Mouse (Mus musculus): ENCODE data around the gene Hira. TPM values are rescaled to one million over a fixed set of nuclear protein-coding genes. Genes with fewer than 3 reads are reported as not detected.
"Not testable (repeated sequence)": the region's sequence is repeated elsewhere in the genome, so short reads cannot be mapped to it uniquely, and the experiment has no call there.

The Hira gene
- polyA plus RNA-seq, 1 experiment from 2014 or later: 17.9 TPM

DNA sequence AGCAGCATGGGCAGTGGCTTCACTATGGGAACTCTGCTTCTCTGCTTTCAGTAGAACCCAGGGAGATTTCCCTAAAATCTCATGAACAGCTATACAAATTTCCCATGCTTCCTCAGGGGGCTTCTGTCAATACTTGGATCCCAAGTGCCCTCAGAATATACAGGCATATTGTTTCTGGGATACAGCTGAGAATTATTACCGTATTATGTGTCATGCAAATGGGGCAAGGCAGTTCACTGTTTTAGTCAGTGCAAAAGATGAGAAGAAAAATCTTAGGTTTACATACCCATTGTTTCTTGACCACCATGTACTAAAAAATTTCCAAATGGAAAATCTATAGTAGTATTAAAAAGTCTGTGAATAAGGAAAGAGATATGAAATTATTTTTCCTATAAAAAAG is 126.9 kb downstream of the Hira start:
- H3K9ac ChIP-seq: no peak overlapping the region
- no peaks in the 10 kb centered on the region for H3K27me3 ChIP-seq
- no peak for ATAC-seq (ENCODE audit: low read depth)
- H3K36me3 ChIP-seq: no peaks in the 10 kb centered on the region
- no peaks in the 10 kb centered on the region for H3K9me3 ChIP-seq
- 82% methylated on average over 1 of the region's 1 CpGs for WGBS
- H3K27ac ChIP-seq (replicated peaks): no peak overlapping the region
- H3K4me1 ChIP-seq (replicated peaks): no peaks in the 10 kb centered on the region
- no peak overlapping the region for H3K4me2 ChIP-seq
- H3K4me3 ChIP-seq: no peak overlapping the region

DNA sequence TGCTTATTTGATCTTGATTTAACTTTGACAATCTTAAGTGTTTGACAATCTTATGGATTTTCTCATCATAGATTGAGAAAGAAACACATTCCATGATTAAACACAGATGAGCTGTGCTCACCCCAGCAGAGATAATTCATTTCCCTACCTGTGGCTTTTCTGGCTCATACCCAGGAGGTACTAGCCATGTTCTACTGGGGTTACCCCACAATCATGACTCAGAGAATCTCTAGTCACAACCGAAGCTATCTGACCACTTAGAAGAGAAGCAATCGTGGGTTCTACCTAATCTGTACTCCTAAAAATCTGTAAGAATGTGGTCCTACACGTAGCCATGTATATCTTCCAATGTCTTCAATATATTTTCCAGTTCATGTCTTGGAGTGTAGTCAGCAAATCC is 128.5 kb downstream of the Hira start:
- Histone ChIP-seq H3K36me3 (no peaks in the 10 kb centered on the region), H3K4me3 (no peak overlapping the region), H3K9me3 (no peaks in the 10 kb centered on the region), H3K4me2 (no peak overlapping the region), H3K27me3 (no peaks in the 10 kb centered on the region), H3K9ac (no peak overlapping the region), H3K4me1 (replicated peaks) (no peaks in the 10 kb centered on the region), H3K27ac (replicated peaks) (no peak overlapping the region)
- no peak for ATAC-seq (ENCODE audit: low read depth)
- WGBS: 77% methylated on average over 3 of the region's 3 CpGs

DNA sequence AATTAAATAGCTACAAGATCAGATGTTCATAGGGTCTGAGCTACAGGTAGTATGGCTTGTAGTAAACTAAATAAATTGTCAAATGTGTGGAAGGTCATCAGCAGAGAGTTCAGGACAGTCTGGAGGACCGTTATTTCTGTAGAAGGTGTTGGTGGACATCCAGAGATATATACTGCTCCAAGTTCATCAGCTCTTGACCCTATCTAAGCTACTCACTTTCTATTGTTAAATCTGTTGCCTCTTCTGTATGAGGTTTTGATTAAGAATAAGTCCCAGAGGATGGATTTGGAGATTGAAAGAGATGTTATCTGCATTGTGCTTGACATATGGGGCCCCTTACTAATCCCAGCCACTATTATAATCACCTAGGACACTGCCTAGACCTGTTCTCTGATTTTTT is 129.9 kb downstream of the Hira start:
- 74% methylated on average over 1 of the region's 1 CpGs for WGBS
- Histone ChIP-seq H3K27me3 (no peaks in the 10 kb centered on the region), H3K9me3 (no peaks in the 10 kb centered on the region), H3K9ac (no peak overlapping the region), H3K36me3 (no peaks in the 10 kb centered on the region), H3K27ac (replicated peaks) (no peak overlapping the region), H3K4me3 (no peak overlapping the region), H3K4me2 (no peak overlapping the region), H3K4me1 (replicated peaks) (no peaks in the 10 kb centered on the region)
- no peak for ATAC-seq (ENCODE audit: low read depth)

DNA sequence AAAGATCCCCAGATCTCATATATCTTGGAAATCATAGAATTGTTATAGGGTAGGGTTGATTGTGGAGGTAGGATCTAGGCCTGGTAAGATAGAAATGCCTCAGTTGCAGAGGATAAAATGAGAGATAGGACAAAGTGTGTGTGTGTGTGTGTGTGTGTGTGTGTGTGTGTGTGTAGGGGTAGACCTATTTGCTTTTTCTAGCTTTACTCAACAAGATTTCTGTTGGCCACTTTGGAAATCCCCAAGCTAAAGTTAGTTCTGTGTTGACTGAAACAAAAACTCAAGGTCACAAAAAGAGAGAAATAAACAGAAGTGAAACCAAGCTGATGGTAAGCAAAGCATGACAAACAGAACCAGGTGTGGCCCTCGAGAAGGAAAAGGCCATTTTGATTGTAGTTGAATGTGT is 130.4 kb downstream of the Hira start:
- H3K36me3 ChIP-seq: not testable (repeated sequence)

DNA sequence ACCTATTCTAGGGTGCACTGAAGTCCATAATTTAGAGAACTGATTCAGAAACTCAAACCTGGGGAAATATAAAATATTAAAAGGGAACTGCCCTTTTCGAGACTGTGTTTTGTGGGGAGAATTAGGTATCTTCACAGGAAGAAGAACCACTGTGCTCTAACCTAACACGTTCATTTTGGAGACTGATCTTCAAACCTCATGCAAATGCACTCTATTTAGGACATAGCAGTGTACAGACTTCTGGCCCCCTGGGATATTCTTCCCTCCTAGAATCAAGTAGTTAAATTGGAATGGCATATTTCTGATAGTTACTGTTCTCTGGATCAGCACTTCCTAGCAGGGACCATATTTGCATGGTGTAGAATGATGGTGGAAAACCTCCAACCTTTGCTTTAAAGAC is 133.9 kb downstream of the Hira start:
- Histone ChIP-seq H3K27ac (replicated peaks) (no peak overlapping the region), H3K4me1 (replicated peaks) (no peaks in the 10 kb centered on the region), H3K9me3 (no peaks in the 10 kb centered on the region), H3K36me3 (no peaks in the 10 kb centered on the region), H3K9ac (no peak overlapping the region), H3K27me3 (no peaks in the 10 kb centered on the region), H3K4me2 (no peak overlapping the region), H3K4me3 (no peak overlapping the region)
- no peak for ATAC-seq (ENCODE audit: low read depth)
- WGBS: 74% methylated on average over 2 of the region's 2 CpGs

More for the DNA sequence above, 130.4 kb downstream of the Hira start:
- WGBS: 79% methylated on average over 1 of the region's 1 CpGs
- H3K4me3 ChIP-seq; H3K27ac ChIP-seq (replicated peaks); ATAC-seq (ENCODE audit: low read depth); H3K4me1 ChIP-seq (replicated peaks); H3K9ac ChIP-seq; H3K27me3 ChIP-seq; H3K4me2 ChIP-seq; H3K9me3 ChIP-seq: not testable (repeated sequence)

DNA sequence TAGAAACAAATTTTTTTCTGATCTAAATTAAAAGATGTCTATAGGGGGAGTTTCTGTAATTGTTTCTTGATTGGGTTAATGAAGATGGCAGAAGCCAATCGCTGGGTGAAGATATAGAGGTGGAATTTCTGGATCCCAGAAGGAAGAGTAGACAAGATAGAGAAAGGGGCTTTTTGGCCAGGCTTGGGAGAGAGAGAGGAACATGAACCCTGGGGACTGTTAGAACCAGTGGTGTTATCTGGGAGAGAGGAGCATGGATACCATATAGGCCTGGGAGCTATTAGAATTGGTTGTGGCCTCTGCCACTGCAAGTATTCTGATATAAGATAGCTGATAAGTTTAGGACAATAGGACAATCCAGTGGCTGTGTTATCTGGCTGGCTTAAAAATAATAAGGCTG is 136.7 kb downstream of the Hira start:
- Histone ChIP-seq H3K9ac (no peak overlapping the region), H3K4me2 (no peak overlapping the region), H3K27me3 (no peaks in the 10 kb centered on the region), H3K4me1 (replicated peaks) (no peaks in the 10 kb centered on the region), H3K9me3 (no peaks in the 10 kb centered on the region), H3K27ac (replicated peaks) (no peak overlapping the region), H3K4me3 (no peak overlapping the region), H3K36me3 (no peaks in the 10 kb centered on the region)
- no peak for ATAC-seq (ENCODE audit: low read depth)
- 84% methylated on average over 1 of the region's 1 CpGs for WGBS

DNA sequence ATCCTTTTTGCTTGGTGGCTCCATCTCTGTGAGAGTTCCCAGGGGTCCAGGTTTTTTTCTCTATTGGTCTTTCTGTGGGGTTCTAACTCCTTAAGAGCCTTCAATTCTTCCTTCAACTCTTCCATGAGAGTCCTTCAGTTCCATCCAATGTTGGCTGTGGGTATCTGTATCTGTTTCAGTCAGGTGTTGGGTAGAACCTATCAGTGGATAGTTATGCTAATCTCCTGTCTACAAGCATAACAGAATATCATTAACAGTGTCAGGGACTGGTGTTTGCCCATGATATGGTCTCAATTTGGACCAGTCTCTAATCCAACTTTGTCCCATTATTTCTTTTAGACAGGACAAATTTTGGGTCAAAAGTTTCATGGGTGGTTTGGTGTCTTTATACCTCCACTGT is 137.8 kb downstream of the Hira start:
- Histone ChIP-seq H3K9ac (no peak overlapping the region), H3K27me3 (no peaks in the 10 kb centered on the region), H3K4me3 (no peak overlapping the region), H3K4me2 (no peak overlapping the region), H3K36me3 (no peaks in the 10 kb centered on the region), H3K27ac (replicated peaks) (no peak overlapping the region), H3K4me1 (replicated peaks) (no peaks in the 10 kb centered on the region), H3K9me3 (no peaks in the 10 kb centered on the region)
- no peak for ATAC-seq (ENCODE audit: low read depth)

Other genes with a start within 250 kb of the Hira start
- 163 and 189 TPM in 2 replicates for gene Sept5, start 247.1 kb upstream of the Hira start, polyA plus RNA-seq (2015; fragmentation: Nextera tagmentation; extraction: Ambion mirVana)
- gene Cldn5, start 100.2 kb upstream of the Hira start, polyA plus RNA-seq (2015; fragmentation: Nextera tagmentation; extraction: Ambion mirVana): 91.1 and 97.1 TPM in 2 replicates
- gene Ufd1, start 65.3 kb upstream of the Hira start, polyA plus RNA-seq (2015; fragmentation: Nextera tagmentation; extraction: Ambion mirVana): 110 and 114 TPM in 2 replicates
- 9.6 and 11.0 TPM in 2 replicates for gene Cdc45, start 65.0 kb upstream of the Hira start, polyA plus RNA-seq (2015; fragmentation: Nextera tagmentation; extraction: Ambion mirVana)
- gene 2510002D24Rik, start 40.5 kb upstream of the Hira start, polyA plus RNA-seq (2015; fragmentation: Nextera tagmentation; extraction: Ambion mirVana): 32.0 and 37.9 TPM in 2 replicates
- gene Gm28539, start 40.5 kb upstream of the Hira start, polyA plus RNA-seq (2015; fragmentation: Nextera tagmentation; extraction: Ambion mirVana): not detected in 2 replicates
- 79.5 and 80.2 TPM in 2 replicates for gene Mrpl40, start 175 bp upstream of the Hira start, polyA plus RNA-seq (2015; fragmentation: Nextera tagmentation; extraction: Ambion mirVana)

All from neural tube, embryonic 13.5 days (tissue).